Mouse (Mus musculus) liver, embryonic 13.5 days (tissue): ENCODE measurements at regions not wholly inside any gene's neighbourhood (a gene's known extent, or its start where the extent isn't known, plus 50 kb on each side); places are given as distances from the start of the nearest gene placed in this dataset.

Source experiments
- ATAC-seq: fragments of 200-750 bp; cut with Nextera tagmentation; 2 replicates; pipeline ENCODE4 v1.8.0; 2017; ENCODE audit warnings: low read depth, mild to moderate bottlenecking, moderate number of reproducible peaks, moderate library complexity
- DNase-seq: peaks from one replicate; pipeline ENCODE4 v3.0.0; 2022
- H3K27ac ChIP-seq: fragments of 300-500 bp; sonication (generic); 2 replicates; pipeline ENCODE4 v1.5.1; 2015; ENCODE audit warnings: moderate library complexity, mild to moderate bottlenecking, inconsistent platforms
- H3K27me3 ChIP-seq: fragments of 300-500 bp; sonication (generic); 2 replicates; pipeline ENCODE4 v1.6.1; 2015; ENCODE audit warnings: mild to moderate bottlenecking, inconsistent platforms
- H3K36me3 ChIP-seq: fragments of 300-500 bp; sonication (generic); 2 replicates; pipeline ENCODE4 v1.6.1; 2015; ENCODE audit warnings: mild to moderate bottlenecking, inconsistent platforms
- H3K4me1 ChIP-seq: fragments of 300-500 bp; sonication (generic); replicated peaks from 2 replicates; pipeline ENCODE4 v1.6.1; 2015; ENCODE audit warnings: inconsistent platforms
- H3K4me2 ChIP-seq: fragments of 300-500 bp; sonication (generic); 2 replicates; pipeline ENCODE4 v1.6.1; 2015; ENCODE audit warnings: inconsistent platforms, mild to moderate bottlenecking, moderate library complexity
- H3K4me3 ChIP-seq: fragments of 300-500 bp; sonication (generic); replicated peaks from 2 replicates; pipeline ENCODE4 v1.5.1; 2015; ENCODE audit warnings: mild to moderate bottlenecking, inconsistent platforms
- H3K9ac ChIP-seq: fragments of 300-500 bp; sonication (generic); 2 replicates; pipeline ENCODE4 v1.6.1; 2015; ENCODE audit warnings: mild to moderate bottlenecking, inconsistent platforms
- H3K9me3 ChIP-seq: fragments of 300-500 bp; sonication (generic); replicated peaks from 2 replicates; pipeline ENCODE4 v1.6.1; 2016; ENCODE audit warnings: inconsistent platforms
- WGBS: fragments of 180-500 bp; shearing (Covaris S2); methylation state at CpG from one replicate; pipeline ENCODE4 v1.1.7; 2015; ENCODE audit not compliant: insufficient replicate concordance; 5-methylcytosine and 5-hydroxymethylcytosine counted together

DNA sequence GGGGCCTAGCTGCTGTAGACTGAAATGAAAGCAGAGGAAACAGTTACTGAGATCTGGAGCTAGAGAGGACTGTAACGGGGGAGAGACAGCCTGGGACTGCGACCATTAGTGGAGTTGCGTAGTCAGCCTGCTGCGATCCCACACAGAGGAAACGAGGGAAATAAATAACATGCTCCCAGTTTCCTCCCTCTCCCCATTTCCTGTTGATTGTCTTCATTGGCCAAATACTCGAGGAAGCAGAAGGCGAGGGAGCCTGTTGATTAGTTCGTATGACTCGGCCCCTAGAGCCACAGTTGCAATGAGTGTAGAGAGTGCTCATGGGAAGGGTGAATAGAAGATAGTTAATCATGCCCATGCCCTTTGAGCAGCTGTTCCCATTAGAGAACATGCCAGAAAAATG, 155.0 kb upstream of the Eif4g2 start:
- Histone ChIP-seq H3K27ac (no peak overlapping the region), H3K4me1 (no peaks in the 10 kb centered on the region), H3K4me2 (no peak overlapping the region), H3K9ac (no peak overlapping the region), H3K27me3 (no peaks in the 10 kb centered on the region), H3K36me3 (no peaks in the 10 kb centered on the region), H3K9me3 (0 out of 2 replicates have a peak, but pooled peaks cover 6% of the 10 kb centered on the region), H3K4me3 (no peak overlapping the region)
- 0 out of 2 replicates have a peak, but pooled peaks have one; percentile 48 for ATAC-seq
- DNase-seq = no peak
- 28% methylated on average over 9 of the region's 9 CpGs for WGBS

DNA sequence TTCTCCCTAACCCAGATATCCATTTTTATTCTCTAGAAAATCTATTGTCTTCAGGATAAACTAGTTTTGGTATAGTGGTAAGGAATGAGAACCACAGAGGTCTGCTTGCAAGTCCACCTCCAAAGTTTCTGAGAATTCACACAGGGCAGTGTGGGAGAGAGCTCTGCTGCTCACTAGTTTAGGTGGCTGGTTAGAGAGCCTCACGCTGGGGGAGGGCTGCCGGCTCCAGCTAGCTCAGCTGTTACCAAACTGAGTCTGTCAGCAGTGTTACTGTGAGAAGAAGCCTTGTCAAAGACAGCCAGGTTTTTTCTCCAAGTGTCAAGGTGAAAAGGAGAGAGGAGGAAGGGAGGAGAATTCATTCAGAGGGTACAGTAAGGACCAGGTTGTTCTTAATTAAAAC, 147.8 kb upstream of the Eif4g2 start:
- no peak overlapping the region for H3K4me2 ChIP-seq
- peaks cover 6% of the 10 kb centered on the region; the same call in 1 of the 2 replicates for H3K4me1 ChIP-seq
- H3K4me3 ChIP-seq = no peak overlapping the region
- no peak overlapping the region for H3K9ac ChIP-seq
- DNase-seq (no peak), ATAC-seq (no peak)
- 64% methylated on average over 2 of the region's 2 CpGs for whole genome bisulfite sequencing
- no peak overlapping the region for H3K27ac ChIP-seq
- no peaks in the 10 kb centered on the region for H3K36me3 ChIP-seq
- no peaks in the 10 kb centered on the region for H3K9me3 ChIP-seq
- H3K27me3 ChIP-seq = no peaks in the 10 kb centered on the region

DNA sequence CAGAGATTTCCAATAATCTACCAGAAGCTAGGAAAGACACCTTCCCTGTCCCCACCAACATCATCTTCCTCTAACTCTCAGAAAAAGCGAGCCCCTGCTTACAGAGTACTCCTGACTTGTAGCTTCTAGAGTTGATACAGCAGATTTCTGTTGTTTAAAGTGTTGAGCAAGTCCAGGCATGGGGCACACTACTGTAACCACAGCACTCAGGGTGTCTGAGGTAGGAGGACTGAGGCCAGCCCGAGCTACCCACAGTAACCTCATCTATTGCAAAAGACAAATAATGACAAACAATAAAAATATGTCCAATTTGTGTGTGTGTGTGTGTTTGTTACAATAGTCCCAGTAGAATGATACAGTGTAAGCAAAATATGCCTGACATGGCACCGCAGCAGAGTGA, 144.3 kb upstream of the Eif4g2 start:
- H3K27me3 ChIP-seq = no peaks in the 10 kb centered on the region
- H3K27ac ChIP-seq = no peak overlapping the region
- H3K9me3 ChIP-seq = no peaks in the 10 kb centered on the region
- H3K4me2 ChIP-seq = no peak overlapping the region
- DNase-seq (no peak), ATAC-seq (peak; percentile 50; the same call in 1 of the 2 replicates)
- no peaks in the 10 kb centered on the region for H3K36me3 ChIP-seq
- WGBS = 43% methylated on average over 3 of the region's 3 CpGs
- H3K4me1 ChIP-seq = peaks cover 6% of the 10 kb centered on the region; the same call in 1 of the 2 replicates
- no peak overlapping the region for H3K4me3 ChIP-seq
- H3K9ac ChIP-seq = no peak overlapping the region

DNA sequence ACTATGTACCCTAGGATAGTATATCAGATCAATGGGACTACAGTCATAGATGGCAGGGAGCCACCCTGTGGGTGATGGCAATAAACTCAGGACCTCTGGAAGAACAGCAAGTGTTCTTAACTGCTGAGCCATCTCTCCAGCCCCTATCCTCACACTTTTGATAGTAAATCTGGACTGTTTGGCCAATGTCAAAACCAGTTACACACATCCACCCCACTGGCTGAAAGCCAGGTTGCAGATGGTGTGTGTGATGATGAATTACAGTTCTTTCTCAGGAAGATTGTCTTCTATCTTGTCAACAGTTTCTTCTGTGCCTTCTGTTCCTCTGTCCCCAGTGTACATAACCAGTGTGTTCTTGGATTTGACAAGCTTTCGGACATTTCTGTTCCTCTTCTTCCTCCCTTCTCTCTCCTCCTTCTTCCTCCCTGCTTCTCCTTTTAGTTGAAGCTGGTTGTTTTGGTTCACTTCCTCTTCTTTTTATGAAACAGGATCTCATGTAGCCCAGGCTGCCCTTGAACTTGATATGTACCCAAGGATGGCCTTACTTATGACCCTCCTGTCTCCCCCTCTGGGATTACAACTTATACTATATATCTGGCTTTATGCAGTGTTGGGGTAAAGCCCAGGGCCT, 143.3 kb upstream of the Eif4g2 start:
- Histone ChIP-seq H3K27ac (no peak overlapping the region), H3K4me3 (no peak overlapping the region), H3K4me1 (peaks cover 6% of the 10 kb centered on the region; the same call in 1 of the 2 replicates), H3K9ac (no peak overlapping the region), H3K9me3 (no peaks in the 10 kb centered on the region), H3K4me2 (no peak overlapping the region), H3K27me3 (no peaks in the 10 kb centered on the region), H3K36me3 (no peaks in the 10 kb centered on the region)
- WGBS = 42% methylated on average over 1 of the region's 1 CpGs
- DNase-seq = no peak
- ATAC-seq = no peak

DNA sequence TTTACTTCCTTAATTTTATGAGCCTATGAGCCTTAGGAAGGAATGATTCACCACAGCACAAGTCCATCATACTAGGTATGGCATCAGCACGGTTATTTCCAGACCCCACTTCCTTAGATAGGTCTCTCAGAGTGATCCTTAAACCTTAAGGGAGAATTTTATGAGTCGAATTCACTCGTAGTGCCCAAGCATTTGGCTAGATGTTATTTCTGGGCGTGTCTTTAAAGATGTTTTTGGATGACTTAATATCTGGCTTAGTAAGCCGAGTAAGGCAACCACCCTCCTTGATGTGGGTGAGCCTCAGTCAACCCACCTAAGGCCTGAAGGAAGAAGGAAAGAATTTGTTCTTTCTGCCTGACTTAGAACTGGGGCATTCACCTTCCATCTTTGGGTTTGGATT, 132.8 kb upstream of the Eif4g2 start:
- WGBS = 67% methylated on average over 5 of the region's 5 CpGs
- no peak overlapping the region for H3K4me2 ChIP-seq
- H3K9ac ChIP-seq = no peak overlapping the region
- no peaks in the 10 kb centered on the region; the same call in 1 of the 2 replicates for H3K9me3 ChIP-seq
- H3K4me1 ChIP-seq = peaks cover 10% of the 10 kb centered on the region
- no peak overlapping the region for H3K27ac ChIP-seq
- DNase-seq (no peak), ATAC-seq (no peak)
- no peak overlapping the region for H3K4me3 ChIP-seq
- no peaks in the 10 kb centered on the region for H3K27me3 ChIP-seq
- no peaks in the 10 kb centered on the region for H3K36me3 ChIP-seq

DNA sequence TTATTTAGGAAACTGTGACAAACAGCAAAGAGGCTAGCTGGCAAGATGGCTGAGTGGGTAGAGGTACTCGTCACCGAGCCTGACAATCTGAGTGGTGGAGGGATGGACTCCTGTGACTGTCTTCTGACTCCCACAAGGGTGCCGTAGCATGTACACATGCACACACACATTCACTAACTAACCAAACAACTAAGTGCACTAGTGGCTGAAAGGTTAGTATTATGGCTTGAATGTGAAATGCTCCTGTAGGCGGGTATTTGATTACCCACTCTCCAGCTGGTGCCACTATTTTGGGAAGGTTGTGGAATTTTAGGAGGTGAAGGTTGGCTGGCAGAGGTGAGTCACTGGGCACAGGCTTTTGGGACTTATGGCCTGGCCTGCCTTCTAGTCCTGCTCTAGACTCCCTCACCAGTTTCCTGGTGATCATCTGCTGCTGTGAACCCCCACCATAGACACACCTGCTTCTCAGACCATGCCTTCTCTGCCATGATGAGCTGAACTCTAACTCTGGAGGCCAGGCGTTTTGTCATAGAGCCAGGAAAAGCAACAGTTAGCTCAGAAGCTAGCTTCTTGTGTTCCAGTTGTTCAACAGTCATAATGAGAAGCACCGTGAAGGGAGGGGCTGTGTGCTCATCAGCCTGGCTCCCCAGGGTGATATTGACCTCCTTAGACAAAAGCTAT, 131.5 kb upstream of the Eif4g2 start:
- DNase-seq (no peak), ATAC-seq (no peak)
- H3K9me3 ChIP-seq = no peaks in the 10 kb centered on the region
- WGBS = 66% methylated on average over 6 of the region's 6 CpGs
- H3K4me2 ChIP-seq = no peak overlapping the region
- H3K4me1 ChIP-seq = peaks cover 10% of the 10 kb centered on the region
- H3K27me3 ChIP-seq = no peaks in the 10 kb centered on the region
- no peak overlapping the region for H3K9ac ChIP-seq
- H3K27ac ChIP-seq = no peak overlapping the region
- H3K4me3 ChIP-seq = no peak overlapping the region
- H3K36me3 ChIP-seq = no peaks in the 10 kb centered on the region

DNA sequence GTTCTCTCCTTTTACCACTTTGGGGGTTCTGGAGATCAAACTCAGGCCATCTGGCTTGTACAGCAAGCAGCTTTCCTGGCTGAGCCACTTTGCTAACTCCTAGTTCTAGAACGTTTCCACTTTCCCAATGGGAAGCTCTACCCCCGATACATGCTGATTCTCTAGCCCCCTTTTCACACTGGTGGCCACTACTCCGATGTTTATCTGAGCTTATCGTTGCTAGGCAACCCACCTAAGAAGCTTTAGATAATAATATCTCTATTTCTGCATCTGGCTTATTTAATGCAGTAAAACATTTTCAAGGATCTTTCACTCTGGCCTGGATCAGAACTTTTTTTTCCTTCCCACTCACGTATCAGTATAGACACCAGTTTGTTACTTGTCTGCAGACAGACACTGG, 129.4 kb upstream of the Eif4g2 start:
- Histone ChIP-seq H3K27me3 (no peaks in the 10 kb centered on the region), H3K4me2 (no peak overlapping the region), H3K9me3 (no peaks in the 10 kb centered on the region), H3K4me3 (no peak overlapping the region), H3K9ac (no peak overlapping the region), H3K4me1 (peaks cover 10% of the 10 kb centered on the region), H3K27ac (no peak overlapping the region), H3K36me3 (no peaks in the 10 kb centered on the region)
- WGBS = 60% methylated on average over 5 of the region's 5 CpGs
- DNase-seq (no peak), ATAC-seq (no peak)

DNA sequence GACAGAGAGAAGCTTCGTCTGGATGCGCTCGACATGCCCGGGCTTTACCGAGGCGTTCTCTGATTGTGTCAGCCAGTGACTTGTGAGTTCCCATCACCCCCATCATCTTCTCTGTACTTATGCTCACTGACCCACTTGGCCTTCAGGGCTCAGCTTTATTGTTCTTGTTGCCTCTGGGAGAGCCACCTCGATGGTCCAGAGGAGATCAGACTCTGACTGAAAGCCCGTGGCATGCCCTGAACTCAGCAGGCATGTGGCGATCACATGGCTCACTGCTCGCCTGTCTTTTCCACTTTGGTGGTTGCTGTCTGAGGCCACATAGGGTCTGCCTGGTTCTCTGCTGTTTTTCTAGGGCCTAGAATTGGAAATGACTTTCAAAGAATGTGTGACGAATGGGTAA, 128.8 kb upstream of the Eif4g2 start:
- no peak for ATAC-seq
- no peak overlapping the region for H3K4me3 ChIP-seq
- no peak overlapping the region for H3K4me2 ChIP-seq
- H3K27me3 ChIP-seq = no peaks in the 10 kb centered on the region
- no peak overlapping the region for H3K9ac ChIP-seq
- H3K4me1 ChIP-seq = peaks cover 10% of the 10 kb centered on the region
- 69% methylated on average over 11 of the region's 11 CpGs for WGBS
- H3K9me3 ChIP-seq = no peaks in the 10 kb centered on the region
- H3K27ac ChIP-seq = no peak overlapping the region
- no peaks in the 10 kb centered on the region for H3K36me3 ChIP-seq
- DNase-seq = no peak

DNA sequence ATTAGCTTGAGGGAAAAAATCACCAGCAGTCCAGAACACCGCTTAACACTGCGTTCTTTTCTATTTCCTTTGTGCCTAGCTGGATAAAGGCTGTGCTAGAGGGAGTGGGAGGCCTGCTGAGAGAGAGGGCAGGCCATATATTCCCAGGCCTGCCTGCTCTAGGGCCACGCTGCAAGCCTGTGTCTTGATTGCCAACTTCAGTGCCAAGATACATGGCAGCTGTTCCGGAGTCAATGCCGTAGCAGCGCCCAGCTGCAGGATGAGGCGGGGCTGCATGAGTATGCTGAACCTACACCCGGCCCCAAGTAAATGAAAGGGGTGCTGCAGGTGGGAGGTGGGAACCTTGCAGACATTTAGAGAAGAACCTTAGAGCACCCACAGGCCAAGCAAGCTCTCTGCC, 127.5 kb upstream of the Eif4g2 start:
- ATAC-seq (no peak), DNase-seq (no peak)
- 75% methylated on average over 8 of the region's 8 CpGs for WGBS
- Histone ChIP-seq H3K27me3 (no peaks in the 10 kb centered on the region), H3K4me3 (no peak overlapping the region), H3K9me3 (no peaks in the 10 kb centered on the region), H3K4me1 (peaks cover 10% of the 10 kb centered on the region), H3K27ac (no peak overlapping the region), H3K4me2 (no peak overlapping the region), H3K9ac (no peak overlapping the region), H3K36me3 (no peaks in the 10 kb centered on the region)

DNA sequence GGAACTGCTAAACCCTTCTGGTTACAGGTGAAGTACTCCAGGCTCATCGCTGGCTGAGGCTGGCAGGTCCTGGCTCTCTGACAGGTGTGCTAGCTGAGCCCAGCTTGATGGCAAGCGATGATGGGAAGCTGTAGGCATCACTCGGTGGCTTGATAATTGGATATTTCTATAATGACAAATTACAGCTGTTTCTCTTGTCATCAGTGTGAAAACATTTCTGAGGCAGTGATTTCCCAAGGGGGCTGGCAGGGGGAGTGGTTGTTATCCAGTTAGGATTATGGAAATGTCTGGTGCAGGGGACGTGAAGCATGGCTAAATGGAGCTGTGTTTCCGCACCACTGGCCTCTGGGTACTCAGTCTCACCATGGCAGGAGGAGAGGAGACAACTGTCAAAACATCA, 123.0 kb upstream of the Eif4g2 start:
- Histone ChIP-seq H3K4me1 (no peaks in the 10 kb centered on the region), H3K9me3 (no peaks in the 10 kb centered on the region), H3K27me3 (no peaks in the 10 kb centered on the region), H3K4me2 (no peak overlapping the region), H3K36me3 (no peaks in the 10 kb centered on the region), H3K4me3 (no peak overlapping the region), H3K27ac (no peak overlapping the region), H3K9ac (no peak overlapping the region)
- 70% methylated on average over 5 of the region's 5 CpGs for WGBS
- DNase-seq = no peak
- ATAC-seq = no peak

DNA sequence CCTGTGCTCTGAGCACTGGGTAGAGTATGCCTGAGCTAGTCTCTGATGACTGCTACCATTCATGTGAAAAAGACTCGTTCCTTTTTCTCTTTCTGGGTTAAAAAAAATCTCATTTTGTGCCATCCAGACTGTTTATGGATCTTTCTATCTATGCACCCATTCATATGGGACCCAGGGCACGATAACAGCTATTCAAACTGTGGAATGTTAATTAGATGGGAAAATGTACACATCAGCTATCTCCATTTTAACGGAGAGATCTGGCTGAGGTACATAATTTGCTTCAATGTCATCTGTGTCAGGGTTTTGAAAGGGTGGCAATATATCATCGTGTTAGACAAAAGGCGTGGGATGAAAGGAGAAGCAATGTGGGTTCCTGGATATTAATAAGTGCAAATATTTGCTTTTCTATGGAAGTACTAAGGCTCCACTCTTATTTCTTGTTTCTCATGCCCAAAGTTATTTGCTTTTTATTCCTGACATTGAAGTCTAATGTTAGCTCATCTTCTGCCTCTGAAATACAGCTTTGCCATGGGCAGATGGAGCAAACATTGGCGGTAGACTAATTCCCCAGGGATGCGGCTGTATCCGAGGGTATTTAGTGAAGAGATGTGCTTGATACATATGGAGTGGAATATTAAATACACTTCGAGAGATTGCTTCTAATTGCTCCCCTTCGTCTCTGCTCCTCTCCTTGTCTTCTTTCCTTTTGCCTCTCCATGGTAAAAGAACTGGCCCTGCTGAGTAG, 116.0 kb upstream of the Eif4g2 start:
- 68% methylated on average over 10 of the region's 10 CpGs for WGBS
- no peak overlapping the region for H3K9ac ChIP-seq
- DNase-seq (no peak), ATAC-seq (no peak)
- H3K27me3 ChIP-seq = no peaks in the 10 kb centered on the region
- no peak overlapping the region for H3K27ac ChIP-seq
- no peaks in the 10 kb centered on the region for H3K4me1 ChIP-seq
- H3K36me3 ChIP-seq = no peaks in the 10 kb centered on the region
- no peaks in the 10 kb centered on the region for H3K9me3 ChIP-seq
- H3K4me3 ChIP-seq = no peak overlapping the region
- H3K4me2 ChIP-seq = no peak overlapping the region
